Mouse (Mus musculus): ENCODE data around the gene Eci3. TPM values are rescaled to one million over a fixed set of nuclear protein-coding genes. Genes with fewer than 3 reads are reported as not detected.
A peak's percentile ranks its signal among the peaks of the same experiment; 100 is the strongest.
"Not testable (repeated sequence)": the region's sequence is repeated elsewhere in the genome, so short reads cannot be mapped to it uniquely, and the experiment has no call there.

The Eci3 gene
- polyA plus RNA-seq, 1 experiment from 2014 or later, result 1.0 TPM

DNA sequence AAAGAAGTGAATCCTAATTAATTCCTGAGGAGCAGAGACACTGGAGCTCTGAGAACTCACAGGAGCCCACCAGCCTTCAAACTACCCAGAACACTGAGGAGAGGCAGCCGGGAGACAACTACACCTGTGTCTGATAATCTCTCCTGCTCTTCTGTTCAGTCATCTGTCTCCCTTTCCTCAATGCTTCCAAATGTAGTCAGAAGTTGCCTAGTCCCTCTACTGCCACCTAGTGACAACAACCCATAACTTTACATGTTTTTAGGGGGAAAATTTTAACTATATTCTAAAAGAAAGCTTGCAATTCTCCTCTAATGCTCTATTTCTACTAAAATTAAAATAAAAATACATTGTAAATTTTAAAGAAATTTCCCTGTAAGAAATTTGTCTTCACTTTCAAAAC is 9.5 kb upstream of the Eci3 start:
- Histone ChIP-seq H3K36me3 (peaks cover 21% of the 10 kb centered on the region), H3K4me2 (no peak overlapping the region), H3K27me3 (no peaks in the 10 kb centered on the region), H3K9me3 (no peaks in the 10 kb centered on the region), H3K9ac (no peak overlapping the region), H3K4me1 (no peaks in the 10 kb centered on the region), H3K27ac (no peak overlapping the region), H3K4me3 (no peak overlapping the region)
- ATAC-seq (ENCODE audit: borderline replicate concordance, extremely low read depth, low FRiP score, low TSS enrichment), result no peak
- WGBS, result 26% methylated on average over 1 of the region's 1 CpGs

DNA sequence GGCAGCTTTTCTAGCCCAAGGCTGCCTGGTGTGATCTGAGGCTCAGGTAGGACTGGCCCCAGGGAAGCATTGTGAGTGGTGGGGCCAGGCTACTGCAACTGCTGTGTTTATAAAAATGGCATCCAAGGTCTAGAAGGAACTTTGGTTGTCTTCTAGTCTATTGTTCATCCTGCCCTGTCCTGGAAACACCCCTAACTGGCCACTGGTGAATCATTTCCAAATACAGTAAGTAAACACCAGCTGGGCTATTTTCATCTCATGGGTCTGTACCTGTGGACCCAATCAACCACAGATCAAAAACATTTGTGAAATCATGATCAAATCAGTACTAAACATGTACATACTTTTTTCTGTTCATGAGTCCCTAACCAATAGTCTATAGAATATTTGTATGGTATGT is 8.8 kb upstream of the Eci3 start:
- H3K36me3 ChIP-seq, result peaks cover 14% of the 10 kb centered on the region
- H3K27ac ChIP-seq; H3K4me2 ChIP-seq; H3K4me1 ChIP-seq; H3K9me3 ChIP-seq; ATAC-seq (ENCODE audit: borderline replicate concordance, extremely low read depth, low FRiP score, low TSS enrichment); H3K27me3 ChIP-seq; H3K9ac ChIP-seq; H3K4me3 ChIP-seq: not testable (repeated sequence)

DNA sequence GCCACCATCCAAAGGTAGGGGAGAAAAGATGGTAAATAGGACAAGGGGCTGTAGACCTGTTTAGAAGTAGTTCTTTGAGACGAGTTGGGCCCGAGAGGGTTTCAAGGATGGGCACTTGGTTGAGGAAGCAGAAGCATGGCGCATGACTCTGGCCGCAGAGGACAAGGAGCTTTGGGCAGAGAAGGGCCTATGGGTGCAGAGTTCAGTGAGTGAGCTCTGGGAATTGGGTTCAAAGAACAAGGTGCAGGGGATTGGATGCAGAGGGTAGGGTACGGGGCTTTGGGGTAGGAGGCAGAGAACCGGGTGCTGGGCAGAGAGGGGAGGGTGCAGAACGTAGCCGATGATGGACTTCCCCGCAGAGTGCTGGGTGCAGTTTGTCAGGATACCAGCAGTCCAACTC is 2.0 kb upstream of the Eci3 start:
- not testable (repeated sequence) for H3K27ac ChIP-seq; H3K4me2 ChIP-seq; H3K4me3 ChIP-seq; H3K9ac ChIP-seq; H3K36me3 ChIP-seq; ATAC-seq (ENCODE audit: borderline replicate concordance, extremely low read depth, low FRiP score, low TSS enrichment); H3K9me3 ChIP-seq
- Histone ChIP-seq H3K27me3 (peaks cover 17% of the 10 kb centered on the region), H3K4me1 (peaks cover 12% of the 10 kb centered on the region; the same call in 1 of the 2 replicates)
- WGBS, result 65% methylated on average over 9 of the region's 9 CpGs

DNA sequence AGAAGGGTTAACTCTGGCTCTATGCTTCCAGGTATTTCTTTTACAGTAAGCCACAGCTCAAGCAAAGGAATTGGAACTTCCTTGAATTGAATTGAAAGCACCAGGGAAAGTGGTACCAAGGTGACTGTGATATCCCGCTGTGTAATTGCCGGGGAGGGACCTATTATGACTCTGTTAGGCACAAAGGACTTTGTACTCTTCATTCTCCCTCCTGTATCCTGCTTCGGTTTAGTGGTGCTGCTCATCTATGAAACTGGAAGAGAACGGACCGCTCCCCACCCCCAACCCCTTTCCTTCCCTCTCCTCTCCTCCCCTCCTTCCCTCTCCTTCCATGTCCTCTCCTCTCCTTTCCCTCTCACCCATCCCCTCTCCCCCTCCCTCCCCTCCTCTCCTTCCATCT is 1.3 kb upstream of the Eci3 start:
- 8% methylated on average over 5 of the region's 5 CpGs for WGBS
- H3K4me1 ChIP-seq, result peaks cover 12% of the 10 kb centered on the region; the same call in 1 of the 2 replicates

DNA sequence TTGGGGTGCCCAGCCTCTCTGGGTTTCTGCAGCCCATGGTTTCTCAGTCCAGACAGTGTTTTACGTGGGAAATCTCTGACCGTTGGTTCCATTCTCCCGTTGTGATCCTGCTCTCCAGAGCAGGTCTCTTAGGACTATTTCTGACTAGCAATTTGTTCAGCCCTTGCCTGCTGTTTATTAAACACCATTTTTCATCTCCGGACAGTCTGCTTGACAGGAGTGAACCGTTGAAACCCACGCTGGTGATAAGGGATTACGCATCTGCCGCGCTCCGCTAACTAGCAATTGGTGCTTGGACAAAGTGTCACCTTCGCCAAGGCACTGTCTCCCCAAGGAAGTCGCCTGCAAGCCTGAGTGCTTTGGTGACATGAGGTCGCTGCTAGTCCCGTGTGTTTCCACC is 809 bp upstream of the Eci3 start:
- H3K9ac ChIP-seq, result no peak overlapping the region
- peak overlapping the region; percentile 65 for H3K4me2 ChIP-seq
- ATAC-seq (ENCODE audit: borderline replicate concordance, extremely low read depth, low FRiP score, low TSS enrichment), result no peak

More for the DNA sequence above, 1.3 kb upstream of the Eci3 start:
- Histone ChIP-seq H3K27me3 (peaks cover 17% of the 10 kb centered on the region), H3K36me3 (no peaks in the 10 kb centered on the region), H3K27ac (no peak overlapping the region), H3K9ac (no peak overlapping the region), H3K9me3 (no peaks in the 10 kb centered on the region), H3K4me2 (peak overlapping the region; percentile 65), H3K4me3 (peak overlapping the region; percentile 42)
- no peak for ATAC-seq (ENCODE audit: borderline replicate concordance, extremely low read depth, low FRiP score, low TSS enrichment)

DNA sequence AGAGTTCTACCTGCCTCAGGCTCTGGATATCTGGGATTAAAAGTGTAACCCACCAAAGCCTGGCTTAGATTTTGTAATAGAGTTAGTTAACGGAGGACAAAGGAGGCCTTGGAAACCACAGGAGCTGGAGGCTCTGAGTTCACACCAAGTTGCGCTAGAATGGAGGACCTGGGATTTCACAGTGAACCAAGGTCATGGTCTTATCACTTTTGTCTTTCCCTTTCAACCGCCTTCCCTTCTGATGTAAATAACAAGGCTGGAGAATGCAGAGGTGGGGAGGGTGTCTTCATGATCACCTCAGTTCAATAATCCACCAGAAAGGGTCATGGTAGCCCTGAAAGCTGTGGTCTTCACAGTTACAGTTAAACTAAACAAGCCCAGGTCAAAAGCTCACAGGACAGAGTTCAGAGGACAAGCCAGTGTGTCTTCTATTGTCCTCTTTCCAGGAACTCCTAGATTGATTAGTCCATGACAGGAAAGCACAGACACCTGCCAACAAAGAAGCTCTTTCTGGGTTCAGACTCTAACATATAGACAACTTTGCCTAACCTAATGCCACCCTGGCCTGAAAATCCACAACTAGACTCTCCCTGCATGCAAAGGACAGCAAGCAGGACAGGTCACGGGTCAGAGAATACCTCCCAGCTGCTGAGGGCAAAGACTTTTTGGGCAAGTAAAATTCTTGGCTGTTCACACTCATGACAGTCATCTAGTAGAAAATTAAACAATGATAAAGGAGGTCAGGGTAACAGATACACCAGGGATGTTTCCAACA is 2.4 kb downstream of the Eci3 start:
- Histone ChIP-seq H3K4me1 (peaks cover 12% of the 10 kb centered on the region; the same call in 1 of the 2 replicates), H3K9me3 (no peaks in the 10 kb centered on the region), H3K4me3 (no peak overlapping the region), H3K27ac (no peak overlapping the region), H3K4me2 (no peak overlapping the region), H3K9ac (no peak overlapping the region), H3K27me3 (peaks cover 15% of the 10 kb centered on the region), H3K36me3 (no peaks in the 10 kb centered on the region)
- ATAC-seq (ENCODE audit: borderline replicate concordance, extremely low read depth, low FRiP score, low TSS enrichment), result no peak
- WGBS, result 74% methylated on average over 4 of the region's 4 CpGs

More for the DNA sequence above, 809 bp upstream of the Eci3 start:
- no peak overlapping the region for H3K27ac ChIP-seq
- peaks cover 17% of the 10 kb centered on the region for H3K27me3 ChIP-seq
- no peaks in the 10 kb centered on the region for H3K36me3 ChIP-seq
- H3K9me3 ChIP-seq, result no peaks in the 10 kb centered on the region
- whole genome bisulfite sequencing, result 2% methylated on average over 14 of the region's 14 CpGs
- peaks cover 12% of the 10 kb centered on the region; the same call in 1 of the 2 replicates for H3K4me1 ChIP-seq
- H3K4me3 ChIP-seq, result peak overlapping the region; percentile 42

DNA sequence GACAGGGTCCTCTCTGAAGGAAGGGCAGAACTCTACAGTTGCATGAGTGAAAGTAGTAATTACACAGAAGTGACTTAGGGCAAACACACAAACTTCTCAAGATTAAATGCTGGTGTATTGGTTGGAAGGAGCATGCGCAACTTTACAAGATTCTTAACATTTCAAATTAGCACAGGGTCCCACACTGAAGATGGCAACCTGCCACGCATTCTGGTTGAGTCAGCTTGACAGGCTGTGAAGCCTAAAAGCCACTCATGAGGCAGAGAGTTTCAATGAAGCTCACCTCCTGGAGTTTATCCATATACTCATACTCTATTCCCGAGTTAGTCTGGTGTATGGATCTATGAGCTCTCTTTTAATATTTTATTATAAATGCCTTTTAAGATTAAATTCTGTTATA is 5.5 kb downstream of the Eci3 start:
- not testable (repeated sequence) for H3K4me1 ChIP-seq; H3K9ac ChIP-seq; H3K27ac ChIP-seq; H3K36me3 ChIP-seq; H3K4me2 ChIP-seq; H3K4me3 ChIP-seq; H3K27me3 ChIP-seq; H3K9me3 ChIP-seq; ATAC-seq (ENCODE audit: borderline replicate concordance, extremely low read depth, low FRiP score, low TSS enrichment)
- 86% methylated on average over 3 of the region's 3 CpGs for WGBS

DNA sequence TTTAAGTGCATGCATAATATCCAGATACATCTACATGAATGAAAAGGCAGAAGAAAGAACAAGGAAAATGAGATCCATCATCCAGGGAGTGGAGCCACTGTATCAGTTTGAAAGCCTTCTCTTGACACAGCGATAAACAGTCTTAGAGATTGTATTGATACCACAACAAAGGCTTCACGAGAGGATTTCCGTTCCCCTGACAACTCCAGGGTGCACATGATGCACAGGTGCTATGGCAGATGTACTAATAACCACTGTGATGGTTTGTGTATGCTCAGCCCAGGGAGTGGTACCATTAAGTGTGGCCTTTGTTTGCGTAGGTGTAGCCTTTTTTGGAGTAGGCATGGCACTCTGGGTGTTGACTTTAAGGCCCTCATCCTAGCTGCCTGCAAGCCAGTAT is 6.7 kb downstream of the Eci3 start:
- ATAC-seq (ENCODE audit: borderline replicate concordance, extremely low read depth, low FRiP score, low TSS enrichment), result no peak

DNA sequence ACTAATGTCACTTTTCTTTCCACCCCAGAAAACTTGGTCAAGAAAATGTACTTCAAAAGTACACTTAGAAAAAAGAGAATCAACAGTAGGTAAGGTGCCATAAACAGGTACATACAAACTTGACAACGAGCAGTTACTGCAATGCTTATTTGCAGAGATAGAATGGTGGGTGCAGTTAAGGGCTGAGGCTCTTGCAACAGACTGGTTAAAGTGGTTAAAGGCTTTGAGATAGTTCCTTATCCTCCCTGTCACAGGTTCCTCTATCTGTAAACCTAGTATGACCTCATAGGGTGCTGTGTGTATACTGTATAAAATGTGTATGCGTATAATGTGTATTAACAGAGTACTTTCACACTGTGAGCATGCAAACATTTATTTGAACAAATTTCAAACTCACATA is 12.2 kb downstream of the Eci3 start:
- not testable (repeated sequence) for H3K27ac ChIP-seq; H3K4me1 ChIP-seq; H3K4me3 ChIP-seq; H3K36me3 ChIP-seq; H3K4me2 ChIP-seq; H3K9ac ChIP-seq; H3K27me3 ChIP-seq; ATAC-seq (ENCODE audit: borderline replicate concordance, extremely low read depth, low FRiP score, low TSS enrichment); H3K9me3 ChIP-seq
- 89% methylated on average over 2 of the region's 2 CpGs for WGBS

More for the DNA sequence above, 6.7 kb downstream of the Eci3 start:
- no peaks in the 10 kb centered on the region for H3K9me3 ChIP-seq
- H3K27me3 ChIP-seq, result no peaks in the 10 kb centered on the region
- no peak overlapping the region for H3K4me2 ChIP-seq
- no peaks in the 10 kb centered on the region for H3K36me3 ChIP-seq
- H3K4me1 ChIP-seq, result no peaks in the 10 kb centered on the region
- WGBS, result 67% methylated on average over 4 of the region's 4 CpGs
- H3K4me3 ChIP-seq, result no peak overlapping the region
- no peak overlapping the region for H3K27ac ChIP-seq
- H3K9ac ChIP-seq, result no peak overlapping the region

DNA sequence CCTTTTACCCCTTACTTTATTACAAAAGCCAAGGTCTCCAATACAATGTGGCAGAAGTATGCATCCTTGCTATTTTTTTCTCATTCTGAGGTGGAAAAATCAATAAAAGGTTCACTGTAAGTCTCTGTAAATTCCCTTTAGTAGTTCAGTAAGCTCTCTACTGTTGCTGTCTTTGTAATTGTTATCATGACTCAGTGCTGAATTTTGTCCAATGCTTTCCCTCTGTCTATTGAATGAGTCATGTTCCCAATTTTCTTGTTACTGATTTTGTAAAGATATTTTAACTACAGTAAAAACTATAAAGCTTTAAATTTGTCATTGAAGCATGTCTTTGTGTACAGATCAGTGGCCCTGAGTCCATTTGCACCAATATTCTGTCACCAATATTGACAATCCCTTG is 21.2 kb downstream of the Eci3 start:
- Histone ChIP-seq H3K27me3 (no peaks in the 10 kb centered on the region), H3K36me3 (no peaks in the 10 kb centered on the region), H3K4me3 (no peak overlapping the region), H3K9ac (no peak overlapping the region), H3K27ac (no peak overlapping the region), H3K4me2 (no peak overlapping the region), H3K4me1 (no peaks in the 10 kb centered on the region), H3K9me3 (no peaks in the 10 kb centered on the region)
- ATAC-seq (ENCODE audit: borderline replicate concordance, extremely low read depth, low FRiP score, low TSS enrichment), result no peak

DNA sequence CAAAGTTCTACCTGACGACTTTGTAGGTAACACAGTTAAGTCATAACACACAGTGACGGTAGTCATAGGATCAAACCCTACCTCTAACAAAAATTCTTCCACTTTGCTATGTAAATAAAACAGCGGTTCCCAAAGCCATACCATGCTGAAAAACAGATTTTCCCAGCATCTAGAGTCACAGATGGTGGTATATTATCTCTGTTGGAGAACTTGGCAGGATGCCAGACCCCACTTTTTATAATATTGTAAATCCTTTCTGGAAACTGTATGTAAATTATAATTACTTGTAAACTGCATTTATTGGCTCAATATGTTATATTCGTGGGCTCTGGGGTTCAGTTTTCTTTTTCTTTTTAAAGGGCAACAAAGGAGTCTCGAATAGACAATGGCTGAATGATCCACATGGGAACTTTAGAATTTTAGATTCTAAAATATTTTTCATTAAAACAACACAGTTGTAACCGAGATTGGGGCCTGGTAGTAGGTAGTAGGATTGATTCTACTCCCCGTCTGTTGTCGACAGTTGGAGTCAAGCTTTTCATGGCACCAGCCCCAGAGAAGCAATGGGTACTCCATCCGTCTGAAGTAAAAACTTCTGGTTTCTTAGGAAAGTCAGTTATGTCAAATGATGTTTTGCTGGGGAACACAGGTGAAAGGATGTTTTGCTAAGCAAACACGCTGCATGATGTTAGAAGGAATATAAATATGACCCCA is 28.5 kb downstream of the Eci3 start:
- Histone ChIP-seq H3K9me3 (no peaks in the 10 kb centered on the region), H3K27me3 (no peaks in the 10 kb centered on the region), H3K4me3 (no peak overlapping the region), H3K27ac (no peak overlapping the region), H3K9ac (no peak overlapping the region), H3K4me2 (no peak overlapping the region), H3K36me3 (no peaks in the 10 kb centered on the region), H3K4me1 (no peaks in the 10 kb centered on the region)
- no peak for ATAC-seq (ENCODE audit: borderline replicate concordance, extremely low read depth, low FRiP score, low TSS enrichment)
- 67% methylated on average over 10 of the region's 10 CpGs for WGBS

DNA sequence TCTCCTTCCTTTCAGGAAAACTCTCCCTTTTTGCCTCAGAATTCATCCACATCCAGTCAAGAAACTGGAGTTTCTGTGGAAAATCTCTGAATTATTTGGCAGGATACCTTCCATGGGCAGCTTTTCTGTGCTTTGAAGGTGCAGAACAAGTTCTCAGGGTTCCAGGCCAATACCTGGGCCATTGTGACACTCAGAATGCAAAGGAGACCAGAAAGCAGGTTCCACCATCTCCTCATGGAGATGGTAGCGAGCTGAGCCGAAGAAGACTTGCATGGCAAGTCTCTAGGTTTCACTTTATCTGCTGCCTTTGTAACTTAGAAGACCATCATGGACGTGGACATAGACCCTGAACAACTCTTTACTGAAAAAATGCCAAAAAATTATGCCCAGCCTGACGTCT is 39.4 kb downstream of the Eci3 start, which contains the start of the genes Fam217a and 4933417A18Rik:
TSS of gene Fam217a (minus strand) at position 101 of the 400 bp plus-strand sequence.
TSS of gene 4933417A18Rik (plus strand) at position 200 of the 400 bp plus-strand sequence.
- Histone ChIP-seq H3K4me3 (no peak within 1 kb of the TSS), H3K27ac (no peak within 1 kb of the TSS), H3K9ac (no peak within 1 kb of the TSS), H3K4me2 (no peak within 1 kb of the TSS), H3K27me3 (no peaks in the 10 kb centered on the region), H3K4me1 (no peaks in the 10 kb centered on the region), H3K36me3 (no peaks in the 10 kb centered on the region), H3K9me3 (no peaks in the 10 kb centered on the region)
- WGBS, result 74% methylated on average over 4 of the region's 4 CpGs
- ATAC-seq (ENCODE audit: borderline replicate concordance, extremely low read depth, low FRiP score, low TSS enrichment), result no peak
